Mouse (Mus musculus): Measurements from ENCODE around the gene Svip. TPM values are rescaled to one million over a fixed set of nuclear protein-coding genes. Genes with fewer than 3 reads are reported as not detected.

The Svip gene
- polyA plus RNA-seq, 2 experiments, result 3.3 to 5.9 TPM

DNA sequence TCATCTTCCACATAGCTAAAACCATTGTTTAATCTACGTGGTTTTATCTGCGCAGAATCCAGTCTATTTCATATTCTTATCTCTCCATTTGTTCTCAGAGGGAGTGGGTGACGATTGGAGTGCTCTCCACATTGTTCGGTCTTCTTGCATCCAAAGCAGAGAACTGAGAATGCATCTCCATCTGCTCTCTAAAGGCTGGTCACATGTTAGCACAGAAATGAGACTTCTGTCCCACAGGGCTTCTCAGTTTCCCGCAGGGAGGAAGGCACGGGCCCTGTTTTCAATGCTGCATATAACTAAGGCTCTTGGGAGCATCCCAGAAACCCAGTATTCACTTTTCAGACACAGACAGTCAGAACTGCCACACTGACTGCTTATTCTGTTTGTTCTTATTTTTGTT lies 20.1 kb downstream of the Svip start:
- H3K9me3 ChIP-seq (ENCODE audit: control insufficient read depth, low read length), result no peaks in the 10 kb centered on the region
- DNase-seq (ENCODE audit: low spot score) (no peak), ATAC-seq (ENCODE audit: low FRiP score, low read depth) (no peak)

GRCm38 (mm10) chr7:51982303-51982702 lies 23.5 kb downstream of the Svip start:
- TF ChIP-seq POLR2A (IDR thresholded peaks at IDR 0.05; ENCODE audit: borderline replicate concordance, extremely low read depth, insufficient read depth, insufficient read length), result no peak
- Histone ChIP-seq H3K4me3 (replicated peaks; ENCODE audit: low read length) (no peak overlapping the region), H3K9ac (ENCODE audit: low read depth, low read length, severe bottlenecking) (no peak overlapping the region), H3K4me2 (replicated peaks; ENCODE audit: low read depth, low read length, severe bottlenecking) (no peak overlapping the region), H3K36me3 (ENCODE audit: control insufficient read depth, insufficient read depth, low read length) (peaks cover 20% of the 10 kb centered on the region), H3K9me3 (ENCODE audit: control insufficient read depth, low read length) (no peaks in the 10 kb centered on the region), H3K27ac (replicated peaks; ENCODE audit: low read depth, low read length) (no peak overlapping the region), H3K27me3 (ENCODE audit: control insufficient read depth, insufficient read depth, low read length) (no peaks in the 10 kb centered on the region), H3K4me1 (ENCODE audit: control insufficient read depth, insufficient read depth, low read length) (no peaks in the 10 kb centered on the region)
- DNase-seq (ENCODE audit: low spot score) (no peak), ATAC-seq (ENCODE audit: low FRiP score, low read depth) (peak; percentile 48; the same call in 1 of the 2 replicates)
- WGBS, result 19% methylated on average over 1 of the region's 1 CpGs

More for the DNA sequence above, 20.1 kb downstream of the Svip start:
- Histone ChIP-seq H3K27ac (replicated peaks; ENCODE audit: low read depth, low read length) (no peak overlapping the region), H3K9ac (ENCODE audit: low read depth, low read length, severe bottlenecking) (no peak overlapping the region), H3K36me3 (ENCODE audit: control insufficient read depth, insufficient read depth, low read length) (peaks cover 20% of the 10 kb centered on the region), H3K27me3 (ENCODE audit: control insufficient read depth, insufficient read depth, low read length) (no peaks in the 10 kb centered on the region), H3K4me2 (replicated peaks; ENCODE audit: low read depth, low read length, severe bottlenecking) (no peak overlapping the region), H3K4me1 (ENCODE audit: control insufficient read depth, insufficient read depth, low read length) (no peaks in the 10 kb centered on the region), H3K4me3 (replicated peaks; ENCODE audit: low read length) (no peak overlapping the region)
- no peak for TF ChIP-seq POLR2A (IDR thresholded peaks at IDR 0.05; ENCODE audit: borderline replicate concordance, extremely low read depth, insufficient read depth, insufficient read length)
- 90% methylated on average over 6 of the region's 6 CpGs for WGBS

- Histone ChIP-seq H3K4me1 (ENCODE audit: control insufficient read depth, insufficient read depth, low read length) (no peaks in the 10 kb centered on the region), H3K27ac (replicated peaks; ENCODE audit: low read depth, low read length) (no peak overlapping the region), H3K36me3 (ENCODE audit: control insufficient read depth, insufficient read depth, low read length) (peaks cover 14% of the 10 kb centered on the region), H3K27me3 (ENCODE audit: control insufficient read depth, insufficient read depth, low read length) (no peaks in the 10 kb centered on the region), H3K4me2 (replicated peaks; ENCODE audit: low read depth, low read length, severe bottlenecking) (no peak overlapping the region), H3K9me3 (ENCODE audit: control insufficient read depth, low read length) (no peaks in the 10 kb centered on the region), H3K4me3 (replicated peaks; ENCODE audit: low read length) (no peak overlapping the region), H3K9ac (ENCODE audit: low read depth, low read length, severe bottlenecking) (no peak overlapping the region)
- ATAC-seq (ENCODE audit: low FRiP score, low read depth) (no peak), DNase-seq (ENCODE audit: low spot score) (no peak)
- WGBS, result 40% methylated on average over 5 of the region's 5 CpGs
- TF ChIP-seq POLR2A (IDR thresholded peaks at IDR 0.05; ENCODE audit: borderline replicate concordance, extremely low read depth, insufficient read depth, insufficient read length), result no peak
These were observed 26.5 kb downstream of the Svip start for GRCm38 (mm10) chr7:51979271-51979670.

DNA sequence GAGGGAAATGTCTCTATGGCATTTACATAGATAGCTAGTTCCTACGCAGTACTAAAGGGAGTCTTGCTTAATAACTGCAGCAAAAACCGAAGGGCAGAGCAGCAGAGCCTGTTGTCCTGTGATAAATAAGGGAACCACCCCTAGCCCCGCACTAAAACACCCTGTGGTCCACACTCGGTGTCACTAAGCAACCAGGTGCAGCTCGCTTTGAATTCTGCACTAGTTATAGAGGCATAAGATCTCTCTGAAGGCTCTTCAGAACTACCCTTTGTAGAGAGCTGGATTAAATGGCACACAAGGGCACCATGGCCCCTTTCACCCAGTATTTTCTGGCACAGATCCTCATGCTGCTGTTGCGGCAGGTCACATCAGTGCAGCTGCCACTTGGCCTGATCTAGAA lies 30.6 kb downstream of the Svip start:
- ATAC-seq (ENCODE audit: low FRiP score, low read depth), result no peak
- Histone ChIP-seq H3K9ac (ENCODE audit: low read depth, low read length, severe bottlenecking) (no peak overlapping the region), H3K27me3 (ENCODE audit: control insufficient read depth, insufficient read depth, low read length) (no peaks in the 10 kb centered on the region), H3K4me2 (replicated peaks; ENCODE audit: low read depth, low read length, severe bottlenecking) (no peak overlapping the region), H3K36me3 (ENCODE audit: control insufficient read depth, insufficient read depth, low read length) (no peaks in the 10 kb centered on the region), H3K4me1 (ENCODE audit: control insufficient read depth, insufficient read depth, low read length) (peaks cover 3% of the 10 kb centered on the region), H3K27ac (replicated peaks; ENCODE audit: low read depth, low read length) (no peak overlapping the region), H3K4me3 (replicated peaks; ENCODE audit: low read length) (no peak overlapping the region), H3K9me3 (ENCODE audit: control insufficient read depth, low read length) (no peaks in the 10 kb centered on the region)
- no peak for TF ChIP-seq POLR2A (IDR thresholded peaks at IDR 0.05; ENCODE audit: borderline replicate concordance, extremely low read depth, insufficient read depth, insufficient read length)
- DNase-seq (ENCODE audit: low spot score), result no peak
- WGBS, result 52% methylated on average over 6 of the region's 6 CpGs

GRCm38 (mm10) chr7:51973526-51973925 lies 32.3 kb downstream of the Svip start:
- Histone ChIP-seq H3K9ac (ENCODE audit: low read depth, low read length, severe bottlenecking) (no peak overlapping the region), H3K4me2 (replicated peaks; ENCODE audit: low read depth, low read length, severe bottlenecking) (no peak overlapping the region), H3K36me3 (ENCODE audit: control insufficient read depth, insufficient read depth, low read length) (no peaks in the 10 kb centered on the region), H3K27me3 (ENCODE audit: control insufficient read depth, insufficient read depth, low read length) (no peaks in the 10 kb centered on the region), H3K9me3 (ENCODE audit: control insufficient read depth, low read length) (no peaks in the 10 kb centered on the region), H3K4me3 (replicated peaks; ENCODE audit: low read length) (no peak overlapping the region), H3K4me1 (ENCODE audit: control insufficient read depth, insufficient read depth, low read length) (peaks cover 15% of the 10 kb centered on the region), H3K27ac (replicated peaks; ENCODE audit: low read depth, low read length) (no peak overlapping the region)
- ATAC-seq (ENCODE audit: low FRiP score, low read depth) (no peak), DNase-seq (ENCODE audit: low spot score) (no peak)
- 77% methylated on average over 2 of the region's 2 CpGs for WGBS
- TF ChIP-seq POLR2A (IDR thresholded peaks at IDR 0.05; ENCODE audit: borderline replicate concordance, extremely low read depth, insufficient read depth, insufficient read length), result no peak

- no peaks in the 10 kb centered on the region for H3K9me3 ChIP-seq (ENCODE audit: control insufficient read depth, low read length)
- peaks cover 19% of the 10 kb centered on the region for H3K4me1 ChIP-seq (ENCODE audit: control insufficient read depth, insufficient read depth, low read length)
- H3K27ac ChIP-seq (replicated peaks; ENCODE audit: low read depth, low read length), result no peak overlapping the region
- no peaks in the 10 kb centered on the region for H3K36me3 ChIP-seq (ENCODE audit: control insufficient read depth, insufficient read depth, low read length)
- no peaks in the 10 kb centered on the region for H3K27me3 ChIP-seq (ENCODE audit: control insufficient read depth, insufficient read depth, low read length)
- no peak for TF ChIP-seq POLR2A (IDR thresholded peaks at IDR 0.05; ENCODE audit: borderline replicate concordance, extremely low read depth, insufficient read depth, insufficient read length)
- H3K4me2 ChIP-seq (replicated peaks; ENCODE audit: low read depth, low read length, severe bottlenecking), result no peak overlapping the region
- DNase-seq (ENCODE audit: low spot score), result no peak
- no peak overlapping the region for H3K9ac ChIP-seq (ENCODE audit: low read depth, low read length, severe bottlenecking)
- 76% methylated on average over 5 of the region's 5 CpGs for WGBS
- ATAC-seq (ENCODE audit: low FRiP score, low read depth), result no peak
- H3K4me3 ChIP-seq (replicated peaks; ENCODE audit: low read length), result no peak overlapping the region
These were observed 32.7 kb downstream of the Svip start for GRCm38 (mm10) chr7:51973091-51973490.
